Mouse (Mus musculus) limb, embryonic 11.5 days (tissue): ENCODE data around the gene Il33. TPM values are rescaled to one million over a fixed set of nuclear protein-coding genes. Genes with fewer than 3 reads are reported as not detected.
A peak's percentile ranks its signal among the peaks of the same experiment; 100 is the strongest.
"Not testable (repeated sequence)": the region's sequence is repeated elsewhere in the genome, so short reads cannot be mapped to it uniquely, and the experiment has no call there.

Source experiments
- ATAC-seq: fragments of 200-750 bp; cut with Nextera tagmentation; 2 replicates; pipeline ENCODE4 v1.8.0; 2017; ENCODE audit warnings: low read depth; ENCODE audit not compliant: insufficient number of reproducible peaks, low FRiP score, low TSS enrichment
- DNase-seq: peaks from one replicate; pipeline ENCODE4 v3.0.0-alpha.2; 2015; ENCODE audit warnings: low spot score
- H3K27ac ChIP-seq: fragments of 300-500 bp; sonication (generic); replicated peaks from 2 replicates; pipeline ENCODE4 v1.5.1; 2014; ENCODE audit warnings: low read depth, mild to moderate bottlenecking, low read length
- H3K27me3 ChIP-seq: fragments of 300-500 bp; sonication (generic); 2 replicates; pipeline ENCODE4 v1.6.1; 2014; ENCODE audit warnings: mild to moderate bottlenecking, low read length, mixed read lengths; ENCODE audit not compliant: control insufficient read depth, insufficient read depth
- H3K36me3 ChIP-seq: fragments of 300-500 bp; sonication (generic); 2 replicates; pipeline ENCODE4 v1.6.1; 2014; ENCODE audit warnings: mild to moderate bottlenecking, low read length, moderate library complexity, mixed read lengths; ENCODE audit not compliant: control insufficient read depth, insufficient read depth
- H3K4me1 ChIP-seq: fragments of 300-500 bp; sonication (generic); 2 replicates; pipeline ENCODE4 v1.6.1; 2014; ENCODE audit warnings: low read length, mixed read lengths; ENCODE audit not compliant: control insufficient read depth, insufficient read depth
- H3K4me2 ChIP-seq: fragments of 300-500 bp; sonication (generic); 2 replicates; pipeline ENCODE4 v1.6.1; 2014; ENCODE audit warnings: low read depth, mild to moderate bottlenecking, moderate library complexity; ENCODE audit not compliant: severe bottlenecking
- H3K4me3 ChIP-seq: fragments of 300-500 bp; sonication (generic); 2 replicates; pipeline ENCODE4 v1.5.1; 2014; ENCODE audit warnings: low read depth, low read length
- H3K9ac ChIP-seq: fragments of 300-500 bp; sonication (generic); 2 replicates; pipeline ENCODE4 v1.6.1; 2014; ENCODE audit warnings: mild to moderate bottlenecking, low read length
- H3K9me3 ChIP-seq: fragments of 300-500 bp; sonication (generic); 2 replicates; pipeline ENCODE4 v1.6.1; 2016; ENCODE audit warnings: low read length; ENCODE audit not compliant: control insufficient read depth
- WGBS: fragments of 180-500 bp; shearing (Covaris S2); extraction: QIAGEN DNeasy Blood & Tissue Kit; methylation state at CpG from one replicate; pipeline ENCODE4 v1.1.7; 2014; 5-methylcytosine and 5-hydroxymethylcytosine counted together
- polyA plus RNA-seq: library from polyadenylated mRNA; unstranded; fragments of >200 nt; fragmentation: Nextera tagmentation; extraction: Ambion mirVana; gene quantifications from 2 replicates; pipeline ENCODE4 v1.2.1, GENCODE M21; 2014

The Il33 gene
- polyA plus RNA-seq, 1 experiment from 2014 or later = 0.19 TPM

- DNase-seq = no peak
- Histone ChIP-seq H3K27me3 (no peaks in the 10 kb centered on the region), H3K9ac (no peak overlapping the region), H3K27ac (no peak overlapping the region), H3K4me1 (no peaks in the 10 kb centered on the region), H3K4me2 (no peak overlapping the region), H3K9me3 (no peaks in the 10 kb centered on the region), H3K4me3 (no peak overlapping the region), H3K36me3 (no peaks in the 10 kb centered on the region)
- ATAC-seq = no peak
- 83% methylated on average over 5 of the region's 5 CpGs for WGBS
Measured at GRCm38 (mm10) chr19:29944426-29944825, 19.5 kb downstream of the Il33 start.

- H3K4me2 ChIP-seq, H3K27me3 ChIP-seq, H3K36me3 ChIP-seq, H3K9me3 ChIP-seq, DNase-seq, H3K9ac ChIP-seq, H3K4me1 ChIP-seq, H3K4me3 ChIP-seq, ATAC-seq, H3K27ac ChIP-seq: not testable (repeated sequence)
- 82% methylated on average over 4 of the region's 4 CpGs for WGBS
Measured at GRCm38 (mm10) chr19:29944935-29945334, 20.0 kb downstream of the Il33 start.

GRCm38 (mm10) chr19:29945557-29946422 is 20.9 kb downstream of the Il33 start:
- WGBS = 35% methylated on average over 11 of the region's 11 CpGs
- Histone ChIP-seq H3K4me1 (no peaks in the 10 kb centered on the region), H3K27ac (no peak overlapping the region), H3K4me2 (no peak overlapping the region), H3K36me3 (no peaks in the 10 kb centered on the region), H3K9me3 (no peaks in the 10 kb centered on the region), H3K27me3 (no peaks in the 10 kb centered on the region), H3K4me3 (no peak overlapping the region), H3K9ac (no peak overlapping the region)
- ATAC-seq (no peak), DNase-seq (no peak)

- no peaks in the 10 kb centered on the region for H3K27me3 ChIP-seq
- H3K4me3 ChIP-seq = no peak overlapping the region
- no peaks in the 10 kb centered on the region for H3K9me3 ChIP-seq
- ATAC-seq = no peak
- no peaks in the 10 kb centered on the region for H3K36me3 ChIP-seq
- H3K9ac ChIP-seq = no peak overlapping the region
- no peaks in the 10 kb centered on the region for H3K4me1 ChIP-seq
- DNase-seq = no peak
- no peak overlapping the region for H3K27ac ChIP-seq
- H3K4me2 ChIP-seq = no peak overlapping the region
Measured at GRCm38 (mm10) chr19:29946423-29946716, 21.5 kb downstream of the Il33 start.

GRCm38 (mm10) chr19:29947056-29947455 is 22.1 kb downstream of the Il33 start:
- DNase-seq = no peak
- Histone ChIP-seq H3K36me3 (no peaks in the 10 kb centered on the region), H3K4me3 (no peak overlapping the region), H3K27ac (no peak overlapping the region), H3K9ac (no peak overlapping the region), H3K4me1 (no peaks in the 10 kb centered on the region), H3K27me3 (no peaks in the 10 kb centered on the region), H3K4me2 (no peak overlapping the region), H3K9me3 (no peaks in the 10 kb centered on the region)
- no peak for ATAC-seq
- 90% methylated on average over 9 of the region's 9 CpGs for WGBS

- no peak overlapping the region for H3K27ac ChIP-seq
- peak overlapping the region; percentile 30; the same call in 1 of the 2 replicates for H3K9ac ChIP-seq
- 24% methylated on average over 25 of the region's 25 CpGs for WGBS
Measured at GRCm38 (mm10) chr19:29947891-29948801, 23.2 kb downstream of the Il33 start.

GRCm38 (mm10) chr19:29952538-29952937 is 27.6 kb downstream of the Il33 start:
- Histone ChIP-seq H3K4me1 (no peaks in the 10 kb centered on the region), H3K9ac (no peak overlapping the region), H3K36me3 (no peaks in the 10 kb centered on the region), H3K27ac (no peak overlapping the region), H3K4me3 (no peak overlapping the region), H3K9me3 (no peaks in the 10 kb centered on the region), H3K27me3 (no peaks in the 10 kb centered on the region), H3K4me2 (no peak overlapping the region)
- WGBS = 91% methylated on average over 5 of the region's 5 CpGs
- no peak for ATAC-seq
- no peak for DNase-seq

More at GRCm38 (mm10) chr19:29947891-29948801, 23.2 kb downstream of the Il33 start:
- Histone ChIP-seq H3K27me3 (no peaks in the 10 kb centered on the region), H3K36me3 (no peaks in the 10 kb centered on the region), H3K9me3 (no peaks in the 10 kb centered on the region), H3K4me1 (no peaks in the 10 kb centered on the region), H3K4me3 (peak overlapping the region; percentile 37), H3K4me2 (peak overlapping the region; percentile 82)
- ATAC-seq (peak; percentile 72; the same call in 1 of the 2 replicates), DNase-seq (peak; percentile 75)

- DNase-seq (no peak), ATAC-seq (no peak)
- Histone ChIP-seq H3K9ac (no peak overlapping the region), H3K36me3 (no peaks in the 10 kb centered on the region), H3K9me3 (no peaks in the 10 kb centered on the region), H3K27ac (no peak overlapping the region), H3K4me2 (no peak overlapping the region), H3K27me3 (no peaks in the 10 kb centered on the region), H3K4me3 (no peak overlapping the region), H3K4me1 (no peaks in the 10 kb centered on the region)
- WGBS = 91% methylated on average over 3 of the region's 3 CpGs
Measured at GRCm38 (mm10) chr19:29953833-29954232, 28.9 kb downstream of the Il33 start.
